Mouse (Mus musculus): Measurements from ENCODE around the gene Susd1. TPM values are rescaled to one million over a fixed set of nuclear protein-coding genes. Genes with fewer than 3 reads are reported as not detected.
A peak's percentile ranks its signal among the peaks of the same experiment; 100 is the strongest.

Gene Susd1
- total RNA-seq, 4 experiments from 2014 or later = 8.3 to 11.1 (median 10.1) TPM

GRCm38 (mm10) chr4:59434039-59434438, 4.4 kb downstream of the Susd1 start:
- DNase-seq (ENCODE audit: low spot score in 2 of 2) = no peak

- no peak for DNase-seq (ENCODE audit: low spot score in 2 of 2)
These were observed 9.3 kb downstream of the Susd1 start for GRCm38 (mm10) chr4:59429128-59429527.

DNA sequence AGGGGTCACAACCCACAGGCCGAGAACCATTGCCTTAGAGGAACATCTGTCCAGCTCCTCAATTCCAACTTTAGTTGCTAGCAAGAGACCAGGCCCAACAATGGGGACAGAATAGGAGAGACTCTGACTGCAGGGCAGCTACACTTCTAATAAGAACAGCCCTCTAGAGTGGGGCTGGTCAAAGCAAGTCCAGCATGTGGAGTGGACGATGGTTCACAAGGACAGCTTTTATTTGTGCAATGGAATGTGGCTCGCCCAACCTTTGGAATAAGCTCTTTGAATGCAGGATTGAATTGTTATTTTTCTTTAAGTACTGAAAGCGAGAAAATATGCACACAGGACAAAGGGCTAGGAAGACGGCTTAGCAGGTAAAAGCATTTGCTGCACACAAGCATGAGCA, 12.0 kb downstream of the Susd1 start:
- no peak for DNase-seq (ENCODE audit: low spot score in 2 of 2)

GRCm38 (mm10) chr4:59422808-59423207, 15.6 kb downstream of the Susd1 start:
- no peak for DNase-seq (ENCODE audit: low spot score in 2 of 2)

- no peak for DNase-seq (ENCODE audit: low spot score in 2 of 2)
These were observed 16.2 kb downstream of the Susd1 start for GRCm38 (mm10) chr4:59422025-59422783.

DNA sequence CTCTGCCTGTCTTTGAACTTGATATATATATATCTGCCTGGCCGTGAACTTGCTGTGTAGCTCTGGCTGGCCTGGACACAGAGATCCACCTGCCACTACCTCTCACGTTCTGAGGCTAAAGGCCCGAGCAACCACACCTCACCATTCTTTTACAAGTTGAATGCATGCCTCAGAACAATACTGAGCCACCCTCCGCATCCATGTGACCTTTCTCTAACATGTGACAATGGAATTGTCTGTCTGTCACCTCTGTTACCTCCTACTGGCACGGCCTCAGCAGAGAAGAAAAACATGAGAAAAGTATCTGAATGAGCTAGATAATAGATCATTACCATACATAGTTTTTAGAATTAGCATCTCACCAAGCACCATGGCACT, 17.1 kb downstream of the Susd1 start:
- DNase-seq (ENCODE audit: low spot score in 2 of 2) = no peak

DNA sequence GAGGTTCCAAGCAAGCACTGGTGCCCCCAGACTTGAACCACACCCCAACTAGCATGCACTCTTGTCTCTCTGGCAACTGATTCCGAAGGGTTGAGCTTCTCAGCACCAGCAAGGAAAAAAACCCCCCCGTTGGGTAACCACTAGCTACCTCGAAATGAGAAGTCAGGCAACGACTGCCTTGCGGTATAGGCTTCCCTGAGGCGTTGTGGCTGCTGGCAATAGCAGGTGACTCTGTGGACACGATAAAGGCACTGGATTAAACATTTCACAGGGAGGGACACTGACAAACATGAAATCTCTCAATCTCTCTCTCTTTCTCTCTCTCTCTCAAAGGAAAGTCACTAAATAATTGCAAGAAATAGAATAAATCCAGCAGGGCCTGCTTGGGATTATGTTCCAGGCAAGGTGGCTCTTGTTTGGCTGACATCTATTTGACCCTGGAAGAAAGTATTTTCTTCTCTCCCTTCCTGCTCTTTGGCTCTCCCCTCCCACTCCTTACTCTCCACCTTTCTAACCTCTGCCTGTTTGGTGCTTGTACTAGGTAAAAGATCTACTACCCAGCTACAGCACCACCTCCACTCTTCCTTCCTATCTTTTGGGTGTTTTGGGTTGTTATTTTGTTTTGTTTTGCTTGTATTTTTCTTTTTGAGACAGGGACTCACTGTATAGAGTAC, 17.6 kb downstream of the Susd1 start:
- no peak for DNase-seq (ENCODE audit: low spot score in 2 of 2)

DNA sequence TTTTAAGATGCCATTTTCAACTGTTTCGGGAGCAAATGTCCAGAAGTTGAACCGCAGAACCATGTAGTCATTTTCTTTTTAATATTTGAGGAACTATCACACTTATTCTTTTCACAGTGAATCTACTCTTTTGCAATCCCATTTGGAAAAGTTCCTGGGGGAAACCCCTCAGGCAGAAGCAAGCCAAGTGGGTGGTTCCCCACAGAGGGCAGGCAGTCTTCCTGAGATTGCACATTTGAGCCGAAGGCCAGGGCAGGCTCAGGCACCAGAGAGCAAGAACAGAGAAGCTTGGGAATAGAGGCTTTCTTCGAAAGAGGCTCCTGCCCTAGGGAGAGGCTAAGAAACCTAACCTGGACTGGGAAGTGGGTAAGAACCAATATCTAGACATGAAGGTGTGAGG, 19.2 kb downstream of the Susd1 start:
- DNase-seq (ENCODE audit: low spot score in 2 of 2) = no peak

- DNase-seq (ENCODE audit: low spot score in 2 of 2) = no peak
These were observed 25.0 kb downstream of the Susd1 start for GRCm38 (mm10) chr4:59413428-59413827.

- no peak for DNase-seq (ENCODE audit: low spot score in 2 of 2)
These were observed 27.3 kb downstream of the Susd1 start for GRCm38 (mm10) chr4:59411153-59411552.

- DNase-seq (ENCODE audit: low spot score in 2 of 2) = no peak
These were observed 30.7 kb downstream of the Susd1 start for GRCm38 (mm10) chr4:59407766-59408165.

DNA sequence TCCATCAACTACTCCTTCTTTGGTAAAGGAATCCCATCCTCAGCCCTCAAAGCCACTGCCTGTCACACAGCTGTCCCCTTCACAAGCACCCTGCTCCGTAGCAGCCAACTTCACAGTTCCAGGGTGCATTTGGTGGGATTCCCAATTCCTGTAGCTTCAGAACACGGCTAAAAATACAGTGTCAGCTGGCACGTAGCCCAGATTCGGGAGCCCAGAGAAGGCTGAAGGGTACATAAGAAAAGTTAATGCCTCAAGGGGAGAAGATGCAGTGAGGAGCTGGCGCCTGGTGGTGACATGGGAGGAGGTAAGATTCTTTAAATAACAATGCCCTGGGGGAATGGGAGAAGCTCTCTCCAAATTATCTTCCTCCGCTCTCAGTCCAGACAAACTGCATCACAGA, 34.1 kb downstream of the Susd1 start:
- peak in 1 of 2 experiments; percentile 41 for DNase-seq (ENCODE audit: low spot score in 2 of 2)

- no peak for DNase-seq (ENCODE audit: low spot score in 2 of 2)
These were observed 37.5 kb downstream of the Susd1 start for GRCm38 (mm10) chr4:59400931-59401330.

DNA sequence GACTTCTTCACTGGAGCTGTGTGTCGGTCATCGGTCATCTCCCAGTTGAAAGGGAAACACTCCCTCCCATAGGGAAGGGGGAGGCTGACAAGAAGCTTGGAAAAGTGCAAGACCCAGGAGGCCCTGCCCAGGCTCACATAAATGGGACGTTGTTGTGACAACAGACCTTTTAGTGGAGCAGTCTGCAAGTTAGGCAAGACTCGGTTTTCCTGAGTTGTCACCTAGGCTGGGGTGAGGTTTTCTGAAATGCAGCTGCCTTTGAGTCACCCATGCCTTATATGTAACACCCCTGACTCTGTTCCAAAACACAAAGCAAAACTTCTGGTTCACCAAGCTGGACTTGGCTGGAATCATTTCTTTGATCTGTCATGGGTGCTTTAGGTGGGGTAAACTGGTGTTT, 39.1 kb downstream of the Susd1 start:
- no peak for DNase-seq (ENCODE audit: low spot score in 2 of 2)

- DNase-seq (ENCODE audit: low spot score in 2 of 2) = no peak
These were observed 42.9 kb downstream of the Susd1 start for GRCm38 (mm10) chr4:59395528-59395927.

DNA sequence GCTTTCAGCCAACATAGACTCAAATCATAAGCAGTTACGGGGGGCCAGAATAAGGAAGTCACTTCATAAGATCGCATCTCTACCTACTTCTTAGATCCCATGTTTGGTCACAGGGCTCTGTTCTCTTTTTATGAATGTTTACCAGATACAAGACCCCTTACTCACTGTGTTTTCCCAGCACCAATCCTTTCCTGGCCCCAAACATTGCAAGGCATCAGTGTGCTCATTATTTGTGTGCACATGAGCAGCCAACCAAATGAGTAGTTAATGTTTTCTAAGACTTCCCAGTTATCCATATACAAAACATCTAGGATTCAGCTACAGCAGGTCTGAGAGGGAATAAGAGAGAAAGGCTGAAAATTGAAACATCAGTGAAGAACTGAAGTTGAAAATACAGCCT, 44.3 kb downstream of the Susd1 start:
- no peak for DNase-seq (ENCODE audit: low spot score in 2 of 2)

GRCm38 (mm10) chr4:59388447-59389030, 49.9 kb downstream of the Susd1 start:
- DNase-seq (ENCODE audit: low spot score in 2 of 2) = peak; percentile 38 to 39

- no peak for DNase-seq (ENCODE audit: low spot score in 2 of 2)
These were observed 50.8 kb downstream of the Susd1 start for GRCm38 (mm10) chr4:59387387-59388210.

DNA sequence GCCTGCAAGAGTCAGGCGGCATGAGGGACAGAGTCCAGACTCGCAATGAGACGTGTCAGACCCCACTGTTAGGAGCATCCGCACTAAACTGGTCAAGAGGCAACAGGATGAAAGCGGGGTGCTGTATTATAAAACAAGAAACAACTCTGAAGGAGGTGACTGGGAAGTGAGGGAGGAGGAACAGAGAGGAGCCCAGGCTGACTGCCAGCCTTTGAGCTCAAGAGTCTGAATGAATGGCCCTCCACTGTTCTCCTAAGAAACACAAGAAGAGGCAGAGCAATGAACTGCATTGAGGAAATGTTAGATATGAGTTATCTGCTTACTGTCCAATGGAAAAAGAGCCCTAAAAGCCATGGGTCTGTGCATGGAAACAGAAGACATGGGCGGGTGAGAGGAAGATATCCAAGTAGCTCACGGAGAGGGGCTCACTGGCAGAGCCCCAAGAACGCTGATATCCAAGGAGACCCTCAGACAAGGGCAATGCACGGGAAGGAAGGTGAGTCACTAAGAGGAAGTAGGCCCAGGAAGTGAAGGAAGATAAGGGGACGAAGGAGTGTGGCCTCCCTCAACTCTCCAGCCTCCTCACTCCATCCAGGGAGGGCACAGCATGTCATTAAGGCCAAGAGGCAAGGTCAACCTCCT, 53.1 kb downstream of the Susd1 start:
- DNase-seq (ENCODE audit: low spot score in 2 of 2) = no peak

- peak; percentile 76 to 88 for DNase-seq (ENCODE audit: low spot score in 2 of 2)
These were observed 54.6 kb downstream of the Susd1 start for GRCm38 (mm10) chr4:59383791-59384190.

- no peak for DNase-seq (ENCODE audit: low spot score in 2 of 2)
These were observed 56.3 kb downstream of the Susd1 start for GRCm38 (mm10) chr4:59382131-59382530.

Measured in layer of hippocampus, adult 8-10 months (tissue).